Mouse (Mus musculus) liver, embryonic 11.5 days (tissue): ENCODE data around the gene Vav2. TPM values are rescaled to one million over a fixed set of nuclear protein-coding genes. Genes with fewer than 3 reads are reported as not detected.
A peak's percentile ranks its signal among the peaks of the same experiment; 100 is the strongest.

Experiments
- ATAC-seq: fragments of 200-750 bp; cut with Nextera tagmentation; replicated peaks from 2 replicates; pipeline ENCODE4 v1.8.0; 2017; ENCODE audit warnings: moderate number of reproducible peaks, mild to moderate bottlenecking, moderate TSS enrichment, moderate library complexity; ENCODE audit not compliant: low FRiP score
- DNase-seq: peaks from one replicate; pipeline ENCODE4 v3.0.0-alpha.2; 2017; ENCODE audit warnings: low spot score
- H3K27ac ChIP-seq: fragments of 300-500 bp; sonication (generic); 2 replicates; pipeline ENCODE4 v1.5.1; 2014; ENCODE audit warnings: mild to moderate bottlenecking, low read depth, low read length, control low read depth
- H3K27me3 ChIP-seq: fragments of 300-500 bp; sonication (generic); replicated peaks from 2 replicates; pipeline ENCODE4 v1.6.1; 2014; ENCODE audit warnings: low read length, mixed read lengths; ENCODE audit not compliant: control insufficient read depth, insufficient read depth
- H3K36me3 ChIP-seq: fragments of 300-500 bp; sonication (generic); 2 replicates; pipeline ENCODE4 v1.6.1; 2014; ENCODE audit warnings: mild to moderate bottlenecking, low read length, moderate library complexity, mixed read lengths; ENCODE audit not compliant: control insufficient read depth, insufficient read depth
- H3K4me1 ChIP-seq: fragments of 300-500 bp; sonication (generic); replicated peaks from 2 replicates; pipeline ENCODE4 v1.6.1; 2014; ENCODE audit warnings: low read length, mixed read lengths; ENCODE audit not compliant: control insufficient read depth, insufficient read depth
- H3K4me2 ChIP-seq: fragments of 300-500 bp; sonication (generic); 2 replicates; pipeline ENCODE4 v1.6.1; 2014; ENCODE audit warnings: mild to moderate bottlenecking, control low read depth, moderate library complexity
- H3K4me3 ChIP-seq: fragments of 300-500 bp; sonication (generic); 2 replicates; pipeline ENCODE4 v1.5.1; 2014; ENCODE audit warnings: low read depth, low read length, control low read depth
- H3K9ac ChIP-seq: fragments of 300-500 bp; sonication (generic); 2 replicates; pipeline ENCODE4 v1.6.1; 2014; ENCODE audit warnings: low read depth, low read length, control low read depth
- H3K9me3 ChIP-seq: fragments of 300-500 bp; sonication (generic); 2 replicates; pipeline ENCODE4 v1.6.1; 2016; ENCODE audit warnings: low read length, inconsistent platforms, mixed read lengths; ENCODE audit not compliant: control insufficient read depth
- WGBS: fragments of 180-500 bp; shearing (Covaris S2); extraction: QIAGEN DNeasy Blood & Tissue Kit; methylation state at CpG from one replicate; pipeline ENCODE4 v1.1.7; 2014; 5-methylcytosine and 5-hydroxymethylcytosine counted together
- polyA plus RNA-seq: library from polyadenylated mRNA; unstranded; fragments of >200 nt; fragmentation: Nextera tagmentation; extraction: Ambion mirVana; gene quantifications from 2 replicates; pipeline ENCODE4 v1.2.1, GENCODE M21; 2014

Gene Vav2
- polyA plus RNA-seq, 1 experiment from 2014 or later = 6.0 TPM

DNA sequence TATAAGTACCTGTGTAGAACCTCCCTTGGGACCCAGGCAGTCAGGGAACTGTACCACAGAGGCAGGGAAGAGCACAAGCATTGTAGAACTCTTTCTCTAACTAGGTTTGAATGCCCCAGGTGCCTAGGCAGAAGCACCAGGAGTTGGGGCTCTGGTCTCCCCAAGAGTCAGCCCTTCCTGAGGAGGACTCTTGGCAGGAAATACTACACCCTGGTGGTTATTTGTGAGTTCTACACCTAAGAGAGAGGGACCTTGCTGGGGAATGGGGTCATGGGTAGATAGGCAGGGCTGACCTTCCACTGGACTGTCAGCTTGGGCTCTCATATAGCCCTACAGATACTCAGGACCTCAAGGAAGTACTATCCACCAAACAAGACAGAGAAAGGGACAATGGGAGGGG, 175.4 kb downstream of the Vav2 start:
- H3K27me3 ChIP-seq = no peaks in the 10 kb centered on the region
- peaks cover 17% of the 10 kb centered on the region for H3K4me1 ChIP-seq
- ATAC-seq = no peak
- H3K27ac ChIP-seq = no peak overlapping the region
- H3K4me3 ChIP-seq = no peak overlapping the region
- H3K9ac ChIP-seq = no peak overlapping the region
- H3K9me3 ChIP-seq = no peaks in the 10 kb centered on the region
- H3K4me2 ChIP-seq = no peak overlapping the region
- H3K36me3 ChIP-seq = no peaks in the 10 kb centered on the region
- no peak for DNase-seq

DNA sequence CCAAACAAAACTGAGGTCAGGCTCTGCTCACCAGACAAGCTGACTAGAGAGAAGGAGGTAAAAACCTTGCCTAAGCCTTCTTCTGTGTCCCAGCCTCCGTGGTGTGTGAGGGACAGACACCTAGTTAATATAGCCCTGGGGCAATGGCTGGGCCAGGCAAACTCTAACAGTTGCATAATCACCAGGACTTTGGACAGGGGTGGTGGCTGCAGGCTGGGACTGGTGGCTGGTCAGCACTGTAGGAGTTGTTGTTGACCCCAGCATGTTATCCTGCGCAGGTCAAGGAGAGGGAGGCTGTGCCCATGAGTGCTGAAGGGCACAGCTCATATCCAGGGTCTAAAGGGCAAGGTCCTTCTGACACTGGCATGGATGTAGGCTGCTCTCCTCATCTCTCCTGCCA, 178.6 kb downstream of the Vav2 start, which contains the start of gene Sardh:
Sardh (minus strand) TSS at position 127 of the 400 bp plus-strand sequence.
- DNase-seq (no peak), ATAC-seq (peak; percentile 54)
- peak within 1 kb of the TSS; percentile 75; the same call in 1 of the 2 replicates for H3K27ac ChIP-seq
- no peaks in the 10 kb centered on the region for H3K36me3 ChIP-seq
- H3K4me2 ChIP-seq = peak within 1 kb of the TSS; percentile 16
- H3K4me3 ChIP-seq = no peak within 1 kb of the TSS
- H3K9me3 ChIP-seq = no peaks in the 10 kb centered on the region
- no peak within 1 kb of the TSS for H3K9ac ChIP-seq
- no peaks in the 10 kb centered on the region for H3K27me3 ChIP-seq
- H3K4me1 ChIP-seq = peaks cover 17% of the 10 kb centered on the region
- WGBS = 59% methylated on average over 2 of the region's 2 CpGs

DNA sequence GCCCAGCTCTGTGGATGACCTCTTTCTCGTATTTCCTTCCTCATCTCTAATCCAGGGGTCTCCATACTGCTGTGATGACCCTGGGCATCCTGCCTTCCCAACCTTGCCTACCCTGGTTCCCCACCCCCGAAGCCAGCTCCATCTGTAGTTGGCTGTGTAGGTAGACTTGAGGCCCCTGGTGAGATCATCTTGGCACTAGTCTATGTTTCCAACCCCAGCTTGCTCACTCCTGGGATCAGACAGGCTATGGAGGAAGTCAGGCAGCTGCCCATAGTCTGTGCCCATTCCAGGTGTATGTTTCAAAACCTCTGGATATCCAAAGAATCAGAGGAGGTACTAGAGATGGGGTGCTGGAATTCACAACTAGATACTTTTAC, 179.4 kb downstream of the Vav2 start:
- Histone ChIP-seq H3K9ac (no peak overlapping the region), H3K36me3 (no peaks in the 10 kb centered on the region), H3K27me3 (no peaks in the 10 kb centered on the region), H3K4me1 (peaks cover 17% of the 10 kb centered on the region), H3K27ac (peak overlapping the region; percentile 75; the same call in 1 of the 2 replicates), H3K4me3 (no peak overlapping the region), H3K4me2 (peak overlapping the region; percentile 16; the same call in 1 of the 2 replicates), H3K9me3 (no peaks in the 10 kb centered on the region)
- ATAC-seq (no peak), DNase-seq (no peak)
- WGBS = 35% methylated on average over 2 of the region's 2 CpGs

DNA sequence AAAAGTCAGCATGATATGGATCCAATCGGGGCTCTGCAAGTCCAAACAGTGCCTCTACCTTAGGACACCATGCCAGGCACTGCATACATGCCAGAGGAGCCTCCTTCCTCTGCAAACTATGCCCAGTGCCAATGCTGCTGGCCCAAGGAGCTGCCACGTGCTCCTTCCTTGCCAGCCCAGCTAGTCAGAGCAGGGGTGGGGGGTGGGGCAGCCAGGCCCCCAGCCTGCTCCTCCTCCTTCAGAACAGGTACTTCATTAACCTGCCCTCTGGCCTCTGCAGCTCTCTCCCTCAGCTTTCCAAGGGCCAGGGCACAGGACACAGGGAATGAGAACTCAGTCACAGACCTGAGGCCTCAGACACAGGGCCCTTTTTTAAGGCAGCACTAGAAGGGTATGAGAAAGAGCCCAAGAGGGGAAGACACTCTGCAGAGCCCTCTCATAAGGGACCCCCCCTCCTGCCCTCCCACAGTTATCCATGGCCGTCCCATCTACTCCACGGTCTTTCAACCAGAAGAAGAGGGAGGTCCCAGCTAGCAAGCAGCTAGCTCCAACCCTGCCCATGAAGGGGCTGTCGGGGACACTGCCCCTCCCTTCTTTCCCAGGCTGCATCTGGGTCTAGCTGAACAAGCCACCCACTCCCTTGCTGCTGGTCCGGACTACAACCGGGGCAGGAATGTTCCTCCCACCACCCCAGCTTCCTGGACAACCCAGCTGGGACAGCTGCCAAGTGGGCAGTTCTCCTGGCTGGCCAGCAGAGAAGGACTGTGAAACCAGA, 179.9 kb downstream of the Vav2 start:
- peak; percentile 80 for ATAC-seq
- Histone ChIP-seq H3K36me3 (no peaks in the 10 kb centered on the region), H3K4me3 (no peak overlapping the region), H3K27ac (peak overlapping the region; percentile 75; the same call in 1 of the 2 replicates), H3K27me3 (no peaks in the 10 kb centered on the region), H3K4me1 (peaks cover 17% of the 10 kb centered on the region), H3K9me3 (no peaks in the 10 kb centered on the region), H3K9ac (no peak overlapping the region), H3K4me2 (peak overlapping the region; percentile 50)
- peak; percentile 59 for DNase-seq
- WGBS = 32% methylated on average over 7 of the region's 7 CpGs

DNA sequence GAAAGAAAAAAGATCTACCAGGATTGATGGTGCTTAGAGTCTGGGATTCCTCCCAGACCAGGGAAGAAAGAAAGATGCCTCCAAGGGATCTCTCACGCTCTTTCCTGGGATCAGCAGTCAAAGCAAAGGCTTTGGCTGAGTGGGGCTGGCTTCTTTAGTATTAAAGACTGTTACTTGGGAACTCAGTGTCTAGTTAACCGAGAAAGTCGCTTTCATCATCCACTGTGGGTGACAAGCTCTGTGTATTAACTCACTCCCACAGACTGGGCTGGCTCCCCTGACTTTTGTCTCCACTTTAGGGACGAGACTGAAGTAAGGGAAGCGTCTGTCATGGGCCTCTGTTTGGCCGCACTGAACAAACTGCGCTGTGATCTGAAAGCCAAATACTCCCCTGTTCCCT, 180.9 kb downstream of the Vav2 start:
- ATAC-seq = no peak

DNA sequence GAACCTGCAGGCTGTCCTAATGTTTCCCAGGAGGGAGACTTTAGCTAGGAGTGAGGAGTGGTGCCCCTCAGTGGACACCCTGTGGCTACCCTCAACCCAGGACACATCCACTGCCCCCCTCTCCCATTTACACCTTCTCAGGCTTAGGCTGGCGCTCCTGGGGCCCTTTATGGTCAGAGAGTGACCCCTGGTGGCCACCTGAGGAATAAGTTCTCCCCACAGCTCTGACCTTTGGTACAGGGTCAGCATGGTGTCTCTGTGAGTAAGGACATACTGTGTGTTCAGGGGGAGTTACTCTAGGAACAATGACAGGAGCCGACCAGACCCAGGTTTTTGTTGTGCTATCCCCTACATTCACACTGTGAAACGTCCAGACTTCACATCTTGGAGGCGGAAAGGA, 189.5 kb downstream of the Vav2 start:
- Histone ChIP-seq H3K9ac (no peak overlapping the region), H3K9me3 (no peaks in the 10 kb centered on the region), H3K4me1 (no peaks in the 10 kb centered on the region), H3K4me2 (no peak overlapping the region), H3K27ac (no peak overlapping the region), H3K36me3 (no peaks in the 10 kb centered on the region), H3K27me3 (no peaks in the 10 kb centered on the region), H3K4me3 (no peak overlapping the region)
- ATAC-seq (peak; percentile 23; the same call in 1 of the 2 replicates), DNase-seq (peak; percentile 42)
- 21% methylated on average over 4 of the region's 4 CpGs for WGBS

More for the DNA sequence above, 180.9 kb downstream of the Vav2 start:
- H3K4me1 ChIP-seq = peaks cover 17% of the 10 kb centered on the region
- peak overlapping the region; percentile 50 for H3K4me2 ChIP-seq
- no peak overlapping the region; the same call in 1 of the 2 replicates for H3K4me3 ChIP-seq
- no peak for DNase-seq
- WGBS = 66% methylated on average over 7 of the region's 7 CpGs
- H3K9ac ChIP-seq = no peak overlapping the region
- H3K27ac ChIP-seq = no peak overlapping the region
- no peaks in the 10 kb centered on the region for H3K9me3 ChIP-seq
- no peaks in the 10 kb centered on the region for H3K36me3 ChIP-seq
- H3K27me3 ChIP-seq = no peaks in the 10 kb centered on the region

DNA sequence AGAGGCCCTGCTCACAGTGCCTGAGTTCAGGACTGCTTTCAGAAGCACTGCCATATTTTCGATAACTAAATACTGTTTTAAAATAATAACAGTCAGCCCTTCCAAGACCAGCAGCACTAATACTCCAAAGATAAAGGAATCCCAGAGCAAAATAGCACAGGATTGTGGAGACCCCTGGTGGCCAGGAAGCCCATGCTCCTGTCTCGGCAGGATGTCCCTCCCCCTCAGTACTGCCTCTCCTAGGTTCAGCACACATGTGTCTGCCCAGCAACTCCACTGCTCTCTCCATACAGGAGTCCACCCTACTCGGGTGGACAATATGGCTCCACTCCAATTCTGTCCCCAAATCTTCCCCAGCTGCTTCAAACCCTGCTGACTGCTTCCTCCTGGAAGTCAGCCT, 191.1 kb downstream of the Vav2 start:
- DNase-seq (peak; percentile 53), ATAC-seq (no peak)
- H3K36me3 ChIP-seq = no peaks in the 10 kb centered on the region
- H3K4me2 ChIP-seq = no peak overlapping the region
- H3K27me3 ChIP-seq = no peaks in the 10 kb centered on the region
- H3K4me3 ChIP-seq = no peak overlapping the region
- H3K4me1 ChIP-seq = 0 out of 2 replicates have a peak, but pooled peaks cover 4% of the 10 kb centered on the region
- no peaks in the 10 kb centered on the region for H3K9me3 ChIP-seq
- no peak overlapping the region for H3K9ac ChIP-seq
- no peak overlapping the region for H3K27ac ChIP-seq
- WGBS = 15% methylated on average over 3 of the region's 3 CpGs

DNA sequence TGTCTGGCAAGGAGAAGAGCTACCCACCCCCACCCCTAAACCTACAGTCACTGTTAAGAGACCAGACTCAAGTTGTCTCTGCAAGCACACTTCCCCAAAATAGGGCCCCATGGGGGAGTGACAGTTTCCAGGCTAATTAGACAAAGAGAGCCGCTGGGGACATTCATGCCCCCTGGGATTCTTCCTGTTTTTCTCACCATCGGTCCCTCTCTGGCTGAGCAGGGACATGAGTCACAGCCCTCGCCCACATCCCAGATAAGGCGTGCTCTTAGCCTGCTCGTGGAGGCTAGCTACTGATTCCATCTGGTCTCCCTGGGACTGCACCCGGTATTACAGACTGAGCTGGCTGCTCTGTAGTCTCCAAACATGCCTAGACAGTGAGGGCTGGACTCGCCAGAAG, 194.5 kb downstream of the Vav2 start:
- ATAC-seq = peak; percentile 37; the same call in 1 of the 2 replicates

More for the DNA sequence above, 194.5 kb downstream of the Vav2 start:
- no peak for DNase-seq
- H3K27me3 ChIP-seq = no peaks in the 10 kb centered on the region
- 10% methylated on average over 7 of the region's 7 CpGs for WGBS
- no peak overlapping the region for H3K4me2 ChIP-seq
- H3K27ac ChIP-seq = no peak overlapping the region
- H3K36me3 ChIP-seq = peaks cover 4% of the 10 kb centered on the region; the same call in 1 of the 2 replicates
- no peak overlapping the region for H3K9ac ChIP-seq
- no peak overlapping the region for H3K4me3 ChIP-seq
- no peaks in the 10 kb centered on the region for H3K9me3 ChIP-seq
- 0 out of 2 replicates have a peak, but pooled peaks cover 4% of the 10 kb centered on the region for H3K4me1 ChIP-seq
